ENCODE assay signal across 12 mouse cellular contexts in genomic region chr16:22719304-22719703, GRCm38 (mm10).
DNase-seq lines count a peak whose midpoint lies in the region; TF ChIP-seq lines count a peak whose summit lies in the region.
"Had no signal": no experiment of that assay in that cellular context is flagged by ENCODE, and none has a peak within 500 bp of the region (broad histone marks: within the 10 kb centered on the region; RNA-seq: fewer than 3 reads in every experiment).

No protein-coding gene starts in this region.

- peaks cover 10% of the 10 kb centered on the region for H3K4me1 ChIP-seq in E14TG2a.4 (replicated peaks; ENCODE audit: low read depth, low read length)
- H3K4me1 ChIP-seq: limb, embryonic 13.5 days had no signal

- no peaks in the 10 kb centered on the region for H3K36me3 ChIP-seq in E14TG2a.4 (ENCODE audit: insufficient read depth, low read length)
- H3K36me3 ChIP-seq: limb, embryonic 13.5 days had no signal

- peak; percentile 54 for TF ChIP-seq CTCF in left cerebral cortex, adult 2 months (IDR thresholded peaks at IDR 0.05)
- TF ChIP-seq CTCF in E14TG2a.4 (conservative IDR thresholded peaks at IDR 0.05; ENCODE audit: low read length): peak; percentile 65

- no peak overlapping the region for H3K4me3 ChIP-seq in left cerebral cortex, adult 2 months
- no peak overlapping the region for H3K4me3 ChIP-seq in E14TG2a.4 (replicated peaks; ENCODE audit: low read length)
- H3K4me3 ChIP-seq: limb, embryonic 13.5 days; myocyte had no signal

- intact Hi-C loops in left cerebral cortex, adult 2 months (cut with DNase I): no loop called here
- intact Hi-C loops in left cerebral cortex, postnatal 25 days (cut with DNase I): no loop called here

- DNase-seq in adrenal gland, postnatal 25 days: peak; percentile 21
- no peak for DNase-seq in adrenal gland, adult 18-20 months (ENCODE audit: low spot score in 2 of 2)
- no peak for DNase-seq in left cerebral cortex, adult 2 months (ENCODE audit: extremely low spot score in 1 of 2, low spot score in 2 of 2)
- no peak for DNase-seq in left cerebral cortex, postnatal 25 days (ENCODE audit: low spot score in 2 of 2)
- DNase-seq in lung, postnatal 10 days: peak; percentile 16
- no peak for DNase-seq in layer of hippocampus, adult 8-10 months (ENCODE audit: low spot score in 2 of 2)
- DNase-seq in urinary bladder, postnatal 36 days (ENCODE audit: low spot score in 2 of 2): no peak
- DNase-seq: cerebellum, adult 8-10 months had no signal

- H3K9me3 ChIP-seq in E14TG2a.4 (ENCODE audit: low read length): no peaks in the 10 kb centered on the region
- H3K9me3 ChIP-seq: limb, embryonic 13.5 days had no signal

- H3K27ac ChIP-seq in left cerebral cortex, adult 2 months: no peak overlapping the region
- H3K27ac ChIP-seq: hindbrain, embryonic 14.5 days; limb, embryonic 13.5 days had no signal

- H3K27me3 ChIP-seq in E14TG2a.4 (ENCODE audit: insufficient read depth, low read length): peaks cover 12% of the 10 kb centered on the region
- H3K27me3 ChIP-seq: limb, embryonic 13.5 days had no signal

Comparison
In these comparisons a context has a peak if more than half of its experiments do, and no peak if none do; other contexts are left out.
1. DNase-seq: peak in adrenal gland, postnatal 25 days (single experiment) and lung, postnatal 10 days (single experiment); none in adrenal gland, adult 18-20 months (0 of 2), left cerebral cortex, adult 2 months (0 of 2), left cerebral cortex, postnatal 25 days (0 of 2), layer of hippocampus, adult 8-10 months (0 of 2) and urinary bladder, postnatal 36 days (0 of 2).